Mouse (Mus musculus): ENCODE results near the gene Phlda1.

The Phlda1 gene

DNA sequence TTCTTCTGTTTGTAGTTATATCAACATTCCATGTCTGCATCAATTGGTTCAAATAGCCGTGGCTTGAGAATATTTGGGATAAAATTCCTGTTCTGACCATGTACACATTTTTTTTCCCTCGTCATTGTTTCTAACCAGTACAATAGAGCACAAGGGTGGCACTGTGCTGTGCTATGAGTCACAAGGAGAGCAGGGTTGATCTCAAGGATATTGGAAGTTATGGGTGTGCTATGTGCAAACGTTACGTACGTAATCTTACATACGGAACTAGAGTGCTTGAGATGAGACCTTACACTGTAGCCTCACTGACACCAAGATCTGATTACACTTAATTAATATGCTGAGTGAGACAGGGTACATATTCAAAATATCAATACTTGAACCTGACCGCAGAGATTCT is 21.5 kb downstream of the Phlda1 start:
- DNase-seq (ENCODE audit: low read depth): no peak

GRCm38 (mm10) chr10:111528283-111528682 is 22.2 kb downstream of the Phlda1 start:
- no peak for DNase-seq (ENCODE audit: low read depth)

- no peak for DNase-seq (ENCODE audit: low read depth)
Observed at GRCm38 (mm10) chr10:111530398-111530797, 24.3 kb downstream of the Phlda1 start.

- no peak for DNase-seq (ENCODE audit: low read depth)
Observed at GRCm38 (mm10) chr10:111534691-111535090, 28.6 kb downstream of the Phlda1 start.

GRCm38 (mm10) chr10:111537410-111537809 is 31.3 kb downstream of the Phlda1 start:
- no peak for DNase-seq (ENCODE audit: low read depth)

DNA sequence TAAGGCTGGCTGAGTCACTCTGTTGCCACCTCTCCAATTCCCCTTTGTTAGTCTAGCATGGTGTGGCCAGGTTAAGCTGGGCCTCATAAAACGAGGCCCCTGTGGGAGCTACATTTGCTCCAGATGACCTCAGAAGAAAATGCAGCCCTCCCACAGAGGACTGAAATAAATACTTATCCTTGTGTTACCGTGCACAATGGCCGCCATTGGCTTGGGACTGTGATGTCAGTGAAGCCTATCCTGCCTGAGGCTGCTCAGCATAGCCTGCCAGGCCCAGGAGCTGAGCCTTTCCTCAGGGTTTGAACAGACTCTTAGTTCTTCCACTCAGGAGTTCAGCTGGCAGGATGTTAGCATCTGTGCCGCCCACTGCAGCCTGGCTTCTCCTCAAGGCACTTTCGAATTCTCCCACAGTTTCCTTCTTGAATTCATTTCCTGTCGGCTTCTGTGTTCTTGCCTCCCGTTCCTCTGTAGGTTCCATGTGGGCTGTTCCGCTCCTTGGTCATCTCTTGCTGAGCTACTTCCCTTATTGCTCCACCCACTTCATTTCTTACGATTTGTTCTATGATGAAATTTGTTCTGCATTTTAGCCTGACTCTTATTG is 33.7 kb downstream of the Phlda1 start:
- peak; percentile 61 for DNase-seq (ENCODE audit: low read depth)

DNA sequence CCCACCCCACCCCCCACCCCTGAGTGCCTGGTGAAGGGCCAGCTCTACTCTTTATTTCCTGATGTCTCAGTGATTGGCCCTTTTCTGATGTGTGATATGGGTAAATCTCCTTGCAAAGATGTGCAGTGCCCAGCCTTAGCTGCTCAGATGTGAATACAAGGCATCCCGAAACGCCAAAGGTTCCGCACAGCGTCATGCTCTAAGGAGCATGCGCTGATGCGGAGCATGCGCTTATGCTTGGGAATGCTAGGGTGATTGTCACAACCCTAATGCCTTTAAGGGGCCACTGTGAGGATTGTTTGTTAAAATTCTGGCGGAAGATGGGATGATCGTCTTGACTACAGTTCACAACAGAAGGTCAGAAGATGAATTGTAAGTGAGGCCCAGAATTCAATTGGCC is 34.6 kb downstream of the Phlda1 start:
- DNase-seq (ENCODE audit: low read depth): no peak

DNA sequence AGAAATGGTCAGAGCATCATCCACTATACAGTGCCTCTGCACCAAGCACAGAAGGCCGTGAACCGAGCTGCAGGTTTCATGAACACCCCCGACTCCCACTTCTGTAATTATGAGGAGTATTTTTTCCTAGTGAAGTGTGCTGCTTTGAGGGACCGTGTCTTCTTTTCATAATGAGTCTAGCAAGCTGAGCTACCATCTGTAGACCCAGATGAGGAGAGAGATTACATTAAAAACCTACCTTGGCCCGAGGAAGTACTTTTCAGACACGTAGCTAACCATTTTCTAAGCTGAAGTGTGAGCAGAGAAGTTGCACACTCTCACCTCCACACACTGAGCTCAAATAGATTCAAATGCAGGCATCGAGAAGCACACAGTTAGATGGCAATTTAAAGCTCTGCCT is 37.0 kb downstream of the Phlda1 start:
- no peak for DNase-seq (ENCODE audit: low read depth)

GRCm38 (mm10) chr10:111543781-111544260 is 37.7 kb downstream of the Phlda1 start:
- DNase-seq (ENCODE audit: low read depth): peak; percentile 53

DNA sequence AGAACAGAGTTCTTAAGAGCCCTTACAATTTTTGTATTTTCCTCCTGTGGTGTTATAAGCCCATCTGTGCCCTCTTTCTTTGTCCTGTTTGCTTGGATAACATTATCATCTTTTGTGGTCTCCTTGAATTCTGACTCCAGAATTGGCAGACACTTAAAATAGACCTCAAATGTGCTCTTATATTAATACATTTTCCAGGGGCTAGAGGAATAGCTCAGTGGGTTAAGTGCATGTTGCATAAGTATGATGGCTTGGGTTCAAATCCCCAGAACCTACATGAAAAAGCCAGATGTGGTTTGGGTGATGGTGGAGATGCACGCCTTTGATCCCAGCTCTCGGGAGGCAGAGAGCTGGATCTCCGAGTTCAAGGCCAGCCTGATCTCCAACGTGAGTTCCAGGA is 38.2 kb downstream of the Phlda1 start:
- no peak for DNase-seq (ENCODE audit: low read depth)

- no peak for DNase-seq (ENCODE audit: low read depth)
Observed at GRCm38 (mm10) chr10:111545648-111546047, 39.6 kb downstream of the Phlda1 start.

GRCm38 (mm10) chr10:111547881-111548372 is 41.8 kb downstream of the Phlda1 start:
- no peak for DNase-seq (ENCODE audit: low read depth)

- DNase-seq (ENCODE audit: low read depth): no peak
Observed at GRCm38 (mm10) chr10:111550075-111550695, 44.1 kb downstream of the Phlda1 start.

DNA sequence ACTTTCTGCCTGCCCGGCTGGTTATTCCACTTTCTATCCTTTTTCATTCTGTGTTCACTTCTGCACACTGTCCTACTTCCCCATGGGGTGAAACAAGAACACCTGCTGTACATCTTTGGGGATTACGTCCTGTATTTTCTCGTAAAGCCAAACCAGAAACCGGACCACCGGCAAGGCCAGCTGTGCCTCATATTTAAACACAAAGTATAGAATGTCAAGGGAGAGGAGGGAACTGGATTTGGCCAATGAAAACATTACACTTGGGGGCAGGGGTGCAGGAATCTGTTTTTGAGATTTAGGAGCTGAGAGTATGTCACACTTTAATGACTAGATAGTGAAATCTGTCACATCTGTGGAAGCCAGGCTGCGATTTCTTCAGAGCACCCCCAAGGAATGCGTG is 47.6 kb downstream of the Phlda1 start:
- no peak for DNase-seq (ENCODE audit: low read depth)

DNA sequence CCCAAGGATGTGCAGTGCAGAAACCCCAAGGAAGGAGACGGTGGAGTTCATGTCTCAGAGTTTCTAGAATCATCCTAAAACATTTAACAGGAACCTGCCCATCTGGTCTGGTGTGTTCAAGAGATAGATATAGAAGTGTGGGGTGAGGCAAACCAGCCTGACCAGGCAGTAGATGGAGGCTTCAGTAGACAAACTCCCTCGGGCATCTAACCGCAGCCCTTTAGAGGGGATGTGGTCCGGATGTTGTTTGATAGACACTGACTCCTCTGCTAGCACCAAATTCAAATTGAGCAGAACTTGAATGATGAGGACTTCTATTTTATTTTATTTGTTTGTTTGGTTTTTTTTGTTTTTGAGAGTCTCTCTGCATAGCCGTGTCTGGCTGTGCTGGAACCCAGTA is 48.6 kb downstream of the Phlda1 start:
- no peak for DNase-seq (ENCODE audit: low read depth)

DNA sequence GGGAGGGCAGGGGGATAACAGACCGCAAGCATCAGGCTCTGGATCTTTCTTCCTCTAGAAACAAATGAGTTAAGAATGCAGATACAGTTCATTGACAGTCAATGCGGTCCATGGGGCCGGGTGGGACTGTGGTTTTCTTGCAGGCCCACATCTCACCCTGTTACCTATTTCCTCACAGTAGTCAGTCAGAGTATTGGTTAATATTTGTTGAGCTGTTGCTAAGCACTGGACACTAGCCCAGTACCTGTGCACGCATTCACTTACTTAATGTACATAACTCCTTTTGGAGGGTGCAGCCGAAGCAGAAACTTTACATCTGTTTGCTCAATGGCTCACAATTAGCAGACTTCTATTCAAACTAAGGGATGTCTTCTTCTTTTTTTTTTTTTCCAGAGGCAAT is 52.1 kb downstream of the Phlda1 start:
- DNase-seq (ENCODE audit: low read depth): no peak
